Mouse (Mus musculus) G1E (cell line): Measurements from ENCODE around the gene Gfod2.

Source experiments
- CTCF ChIP-seq: IDR thresholded peaks from 2 replicates; pipeline ENCODE4 v1.5.1; 2012; ENCODE audit warnings: low read depth, low read length, inconsistent platforms, mixed read lengths
- POLR2AphosphoS5 ChIP-seq: IDR thresholded peaks from 2 replicates; pipeline ENCODE4 v1.6.1; 2012; ENCODE audit warnings: low read depth, low read length, inconsistent platforms; ENCODE audit not compliant: insufficient replicate concordance

DNA sequence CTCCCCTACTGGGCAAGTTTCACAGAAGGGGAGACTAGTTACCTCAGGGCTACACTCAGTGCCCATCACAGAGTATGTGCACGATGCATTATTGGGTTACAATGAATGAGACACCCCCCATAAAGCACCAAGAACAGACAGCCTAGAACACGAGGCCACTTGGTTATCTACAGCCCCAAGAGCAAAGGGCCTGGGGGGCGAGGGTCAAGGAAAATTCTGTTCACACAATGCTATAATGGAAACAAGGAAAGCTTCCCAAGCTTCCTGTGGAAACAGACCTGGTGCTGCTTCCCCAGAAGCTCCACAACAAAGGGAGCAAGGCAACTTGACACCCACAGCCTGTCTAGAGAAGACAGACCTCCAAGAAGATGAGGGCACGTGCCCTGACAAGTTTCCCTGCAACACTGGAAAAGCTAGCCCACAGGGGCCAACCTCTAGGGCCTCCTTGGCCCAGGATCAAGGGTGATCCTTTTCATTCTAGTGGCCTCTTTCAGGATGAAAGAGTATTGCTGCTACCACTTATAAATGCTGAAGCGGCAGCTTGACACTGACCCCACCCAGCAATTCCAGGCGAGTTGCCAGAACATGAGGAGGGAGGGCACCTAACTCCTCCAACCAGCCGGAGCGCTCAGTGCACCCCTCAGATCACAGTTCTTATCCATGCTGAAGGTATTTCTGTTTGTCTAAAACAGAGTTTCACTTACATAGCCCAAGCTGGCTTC, 40.8 kb upstream of the Gfod2 start:
- TF ChIP-seq CTCF (no peak), POLR2AphosphoS5 (no peak)
